Mouse (Mus musculus) left cerebral cortex, adult 2 months (tissue): ENCODE data around the gene Acap1. TPM values are rescaled to one million over a fixed set of nuclear protein-coding genes. Genes with fewer than 3 reads are reported as not detected.
"Not testable (repeated sequence)": the region's sequence is repeated elsewhere in the genome, so short reads cannot be mapped to it uniquely, and the experiment has no call there.

Experiments
- DNase-seq, 2 experiments: peaks; one replicate each; pipeline ENCODE4 v3.0.0; 2021 to 2022; ENCODE audit warnings: low spot score in 2 of 2, mixed read lengths in 1 of 2; ENCODE audit errors: extremely low spot score in 1 of 2
- H3K27ac ChIP-seq: fragments of 200-600 bp; 2 replicates; pipeline ENCODE4 v1.8.1; 2022
- H3K4me3 ChIP-seq: fragments of 200-600 bp; 2 replicates; pipeline ENCODE4 v1.8.1; 2022
- CTCF ChIP-seq: fragments of 200-600 bp; IDR thresholded peaks from 2 replicates; pipeline ENCODE4 v1.8.1; 2022; ENCODE audit warnings: antibody characterized with exemption, mild to moderate bottlenecking, moderate library complexity
- intact Hi-C: fragments of 180-260 bp; cut with DNase I; formaldehyde crosslinking; loops from one replicate; pipeline ENCODE4 v1.15.1; 2025
- total RNA-seq, 2 experiments: library from RNA; stranded (reverse); gene quantifications; 2 replicates each; pipeline ENCODE4 v1.2.3; 2021

Acap1 gene
- total RNA-seq, 2 experiments from 2014 or later: not detected

GRCm38 (mm10) chr11:69878952-69879351, 16.4 kb downstream of the Acap1 start:
- Histone ChIP-seq H3K27ac (no peak overlapping the region), H3K4me3 (no peak overlapping the region)
- intact Hi-C loops: loop anchor here (5.0 kb wide), 2 partner anchors 77 to 122 kb away; partner anchors contain the start of genes Fgf11 and Polr2a
- DNase-seq: no peak
- no peak for TF ChIP-seq CTCF

- Histone ChIP-seq H3K4me3 (no peak overlapping the region), H3K27ac (no peak overlapping the region)
- intact Hi-C loops: loop anchor here (5.0 kb wide), 2 partner anchors 76 to 121 kb away; partner anchors contain the start of genes Fgf11 and Polr2a
- no peak for DNase-seq
- TF ChIP-seq CTCF: no peak
These were observed 16.9 kb downstream of the Acap1 start for GRCm38 (mm10) chr11:69878399-69878798.

GRCm38 (mm10) chr11:69877878-69878277, 17.5 kb downstream of the Acap1 start, which contains the start of gene Tmem95:
Tmem95 (minus strand) TSS chr11:69878018.
- no peak for TF ChIP-seq CTCF
- Histone ChIP-seq H3K27ac (no peak within 1 kb of the TSS), H3K4me3 (no peak within 1 kb of the TSS)
- DNase-seq: no peak
- intact Hi-C loops: loop anchor here (2.0 to 5.0 kb wide), 4 partner anchors 41 to 195 kb away; partner anchors contain the start of genes Fgf11, Nlgn2, Polr2a and Senp3

GRCm38 (mm10) chr11:69876867-69877266, 18.5 kb downstream of the Acap1 start:
- TF ChIP-seq CTCF: peak; percentile 82
- H3K4me3 ChIP-seq: no peak overlapping the region

DNA sequence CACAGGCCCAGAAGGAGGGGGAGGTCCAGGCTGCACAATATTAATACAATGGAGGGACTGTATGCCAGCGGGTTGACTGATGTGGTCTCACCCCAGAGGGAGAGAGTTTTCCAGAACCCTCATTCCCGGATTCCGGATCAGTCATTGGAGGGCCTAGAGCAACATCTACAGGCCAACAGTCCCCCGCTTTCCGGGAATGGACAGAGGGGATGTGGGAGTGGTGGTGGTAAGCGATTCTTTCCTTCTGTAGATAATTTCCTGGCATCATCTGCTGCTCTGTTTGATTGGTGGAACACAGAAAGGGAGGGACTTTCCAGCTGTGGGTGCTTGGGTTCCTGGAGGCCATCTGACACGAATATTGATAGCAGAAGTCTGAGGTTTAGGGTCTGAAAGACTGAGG, 19.2 kb downstream of the Acap1 start:
- Histone ChIP-seq H3K4me3 (no peak overlapping the region), H3K27ac (peak overlapping the region; percentile 24; the same call in 1 of the 2 replicates)
- TF ChIP-seq CTCF: no peak
- DNase-seq: no peak
- intact Hi-C loops: loop anchor here (2.0 to 5.0 kb wide), 4 partner anchors 39 to 193 kb away; partner anchors contain the start of genes Fgf11, Nlgn2, Polr2a and Senp3

More at GRCm38 (mm10) chr11:69876867-69877266, 18.5 kb downstream of the Acap1 start:
- intact Hi-C loops: loop anchor here (2.0 to 5.0 kb wide), 4 partner anchors 40 to 194 kb away; partner anchors contain the start of genes Fgf11, Nlgn2, Polr2a and Senp3
- DNase-seq: peak; percentile 69 to 77
- no peak overlapping the region; the same call in 1 of the 2 replicates for H3K27ac ChIP-seq

DNA sequence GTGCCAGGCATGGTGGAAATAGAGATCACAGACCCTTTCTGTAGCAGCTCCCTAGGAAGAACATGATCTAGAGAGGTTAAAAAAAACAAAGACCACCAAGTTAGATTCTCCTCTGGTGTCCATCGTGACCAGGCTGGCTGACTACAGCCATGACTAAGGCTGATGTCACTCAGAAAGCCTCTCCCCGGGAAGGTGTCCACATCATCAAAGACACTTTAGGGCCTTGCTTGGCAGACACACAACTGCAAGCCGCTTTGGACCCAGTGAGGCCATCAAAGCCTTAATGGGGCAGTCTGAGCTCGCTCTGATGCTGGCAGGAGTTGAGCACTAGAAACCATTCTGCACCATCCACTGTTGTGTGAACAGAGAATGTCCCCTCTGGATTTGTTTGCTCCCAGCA, 22.9 kb downstream of the Acap1 start:
- no peak overlapping the region for H3K4me3 ChIP-seq
- no peak for TF ChIP-seq CTCF
- no peak overlapping the region for H3K27ac ChIP-seq
- no peak for DNase-seq
- intact Hi-C loops: no loop called here

DNA sequence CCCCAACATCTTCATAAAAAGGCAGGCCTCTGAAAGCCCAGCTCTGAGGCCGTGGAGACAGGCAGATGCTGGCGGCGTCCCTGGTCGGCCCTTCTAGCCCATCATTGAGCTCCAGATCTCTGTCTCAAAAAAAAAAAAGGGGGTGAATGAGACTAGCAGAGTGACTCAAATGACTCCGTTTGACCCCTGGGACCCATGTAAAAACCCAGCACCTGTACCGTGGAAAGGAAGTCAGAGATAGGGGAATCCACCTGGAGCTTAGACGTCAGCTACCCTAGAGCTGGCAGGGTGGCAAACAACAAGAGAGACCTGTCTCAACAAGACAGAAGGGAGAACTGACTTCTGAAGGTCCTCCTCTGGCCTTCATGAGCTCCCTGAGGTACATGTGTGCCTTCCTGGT, 23.5 kb downstream of the Acap1 start:
- Histone ChIP-seq H3K27ac (no peak overlapping the region), H3K4me3 (no peak overlapping the region)
- intact Hi-C loops: no loop called here
- TF ChIP-seq CTCF: no peak
- DNase-seq: no peak

DNA sequence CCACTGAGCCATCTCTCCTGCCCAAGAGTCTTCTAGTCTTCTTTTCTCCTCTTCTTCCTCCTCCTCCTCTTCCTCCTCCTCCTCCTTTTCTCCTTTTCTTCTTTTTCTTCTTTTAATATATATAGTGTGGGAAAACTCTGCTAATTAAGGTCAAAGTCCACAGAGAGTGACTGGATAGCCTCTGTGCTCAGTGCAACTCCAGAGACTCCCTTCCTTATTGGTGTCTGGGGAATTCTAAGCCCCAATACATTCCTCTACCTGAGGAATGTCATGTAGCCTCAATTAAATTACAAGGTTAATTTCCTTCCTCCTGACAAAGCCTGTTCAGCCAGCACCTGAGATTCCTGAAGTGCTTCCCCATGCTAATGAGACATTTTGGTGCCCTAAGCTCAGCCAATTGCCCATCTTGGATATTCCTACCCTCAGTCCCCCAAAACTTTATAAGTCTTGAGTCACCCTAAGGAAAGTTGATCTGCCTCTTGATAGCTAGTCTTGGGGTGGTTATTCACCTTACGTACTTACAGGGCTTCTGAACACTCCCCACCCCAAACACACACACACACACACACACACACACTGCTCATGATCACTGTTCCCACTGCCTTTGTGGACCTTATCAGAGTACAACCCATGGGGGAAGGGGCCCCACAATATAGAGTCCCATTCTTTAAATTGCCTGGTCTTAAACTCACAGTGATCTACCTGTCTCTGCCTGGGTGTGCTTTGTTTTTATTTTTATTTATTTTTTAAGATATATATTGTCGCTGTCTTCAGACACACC, 24.9 kb downstream of the Acap1 start:
- intact Hi-C loops: no loop called here
- Histone ChIP-seq H3K27ac (no peak overlapping the region), H3K4me3 (no peak overlapping the region)
- TF ChIP-seq CTCF: no peak
- DNase-seq: no peak

GRCm38 (mm10) chr11:69867335-69867734, 28.0 kb downstream of the Acap1 start:
- no peak for DNase-seq
- intact Hi-C loops: no loop called here
- no peak overlapping the region for H3K4me3 ChIP-seq
- H3K27ac ChIP-seq: no peak overlapping the region
- TF ChIP-seq CTCF: no peak

DNA sequence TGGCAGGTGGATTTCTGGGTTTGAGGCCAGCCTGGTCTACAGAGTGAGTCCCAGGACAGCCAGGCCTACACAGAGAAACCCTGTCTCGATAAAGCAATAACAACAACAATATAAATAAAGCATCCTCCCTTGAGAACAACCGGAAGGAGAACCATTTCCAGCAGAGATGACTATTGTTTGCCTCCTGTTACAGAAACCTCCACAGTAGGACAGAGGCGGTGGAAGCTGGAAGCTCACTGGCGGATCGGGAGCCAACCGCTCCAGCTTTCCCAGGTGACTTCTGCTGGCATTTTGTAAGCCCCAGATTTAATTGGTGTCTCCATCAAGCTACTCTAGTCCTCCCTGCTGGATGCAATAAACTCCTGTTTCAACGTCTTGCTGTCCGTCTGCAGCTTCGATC, 29.8 kb downstream of the Acap1 start:
- TF ChIP-seq CTCF: no peak
- H3K27ac ChIP-seq: no peak overlapping the region
- intact Hi-C loops: no loop called here

GRCm38 (mm10) chr11:69864138-69864860, 31.0 kb downstream of the Acap1 start:
- TF ChIP-seq CTCF: no peak
- intact Hi-C loops: loop anchor here (5.0 kb wide), 1 partner anchor 52 kb away; no protein-coding TSS in a partner anchor
- no peak for DNase-seq
- H3K4me3 ChIP-seq: no peak overlapping the region
- H3K27ac ChIP-seq: no peak overlapping the region

More for the DNA sequence above, 29.8 kb downstream of the Acap1 start:
- no peak overlapping the region for H3K4me3 ChIP-seq
- no peak for DNase-seq

DNA sequence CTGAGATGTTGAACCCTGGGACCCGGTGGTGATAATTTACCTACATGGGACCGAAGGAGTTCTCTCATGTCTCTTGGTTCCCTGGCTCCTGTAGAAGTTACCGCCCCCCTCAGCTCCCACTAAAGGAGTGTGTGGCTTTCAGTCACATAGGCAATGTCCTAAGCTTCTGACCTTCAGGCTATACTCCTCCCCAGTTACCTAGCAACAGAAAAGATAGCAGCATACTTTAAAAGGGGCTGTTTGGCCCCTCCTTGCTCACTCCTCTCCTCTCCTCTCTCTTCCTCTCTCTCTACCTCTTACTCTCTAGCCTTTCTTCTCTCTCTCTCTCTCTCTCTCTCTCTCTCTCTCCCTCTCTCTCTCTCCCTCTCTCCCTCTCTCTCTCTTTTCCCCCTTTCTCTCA, 31.6 kb downstream of the Acap1 start:
- not testable (repeated sequence) for DNase-seq, H3K4me3 ChIP-seq, H3K27ac ChIP-seq
- intact Hi-C loops: loop anchor here (5.0 kb wide), 1 partner anchor 51 kb away; no protein-coding TSS in a partner anchor
